Mouse (Mus musculus): ENCODE measurements around the gene Zfp213.

Zfp213 gene

GRCm38 (mm10) chr17:23518701-23519423 is 45.2 kb downstream of the Zfp213 start:
- in situ Hi-C loops (cut with MboI; ENCODE audit: low sequenced_read_pairs), result no loop called here

Measured in CH12F3 (cell line).